Mouse (Mus musculus): Measurements from ENCODE around the gene Pakap.

- TF ChIP-seq GATA1 (IDR thresholded peaks at IDR 0.05; ENCODE audit: low read length) (no peak), TAL1 (IDR thresholded peaks at IDR 0.05; ENCODE audit: low read length) (no peak)
These were observed 11.7 kb downstream of the Pakap start for GRCm38 (mm10) chr4:57579683-57580082.

Measured in erythroblast, embryonic 14.5 days (primary cell).